Mouse (Mus musculus): Measurements from ENCODE around the gene Ttc16. TPM values are rescaled to one million over a fixed set of nuclear protein-coding genes. Genes with fewer than 3 reads are reported as not detected.

Ttc16 gene
- polyA plus RNA-seq (2017; shearing (Covaris generic)), result 1.5 TPM

DNA sequence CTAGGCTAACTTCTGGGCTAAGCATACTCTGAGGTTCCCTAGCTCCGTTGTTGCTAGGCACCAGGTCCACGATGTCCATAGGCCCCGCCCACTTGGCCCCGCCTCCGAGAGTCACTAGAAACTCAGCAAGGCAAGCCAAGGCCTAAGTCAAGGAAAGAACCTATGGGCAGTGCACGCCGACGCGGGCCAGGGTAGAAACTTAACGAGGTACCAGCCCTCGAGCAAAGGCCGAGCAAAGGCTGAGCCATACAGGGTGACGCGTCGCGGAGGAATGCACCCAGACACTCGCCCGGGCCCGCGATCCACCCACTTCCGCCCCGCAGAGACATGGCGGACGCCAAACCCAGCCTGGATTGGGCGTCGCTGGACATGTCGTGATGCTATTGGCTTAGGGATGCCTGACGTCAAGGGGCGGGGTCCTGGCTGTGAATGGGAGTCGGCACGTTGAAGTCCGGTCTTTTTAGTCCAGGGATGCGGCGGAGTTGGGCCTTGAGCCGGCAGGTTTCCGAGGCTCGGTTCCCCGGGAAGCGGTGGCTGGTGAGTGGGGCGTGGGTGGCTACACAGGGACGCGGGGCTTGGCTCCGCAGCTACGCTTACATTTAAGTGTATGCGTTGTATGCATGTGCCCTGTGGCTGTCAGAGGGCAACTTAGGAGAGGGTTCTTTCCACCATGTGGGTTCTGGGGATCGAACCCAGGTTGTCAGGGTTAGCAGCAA, at the start of gene Ttc16, which contains the start of gene Ptrh1:
Gene Ttc16 (minus strand): TSS at position 275 of the 716 bp plus-strand sequence.
Gene Ptrh1 (plus strand): TSS at position 428 of the 716 bp plus-strand sequence.

GRCm38 (mm10) chr2:32784048-32784681, 8.7 kb upstream of the Ttc16 start, which contains the start of gene Cfap157:
Gene Cfap157 (minus strand): TSS chr2:32784428.

GRCm38 (mm10) chr2:32757056-32757845, 18.2 kb downstream of the Ttc16 start, which contains the start of gene Tor2a:
Gene Tor2a (plus strand): TSS chr2:32757234.

DNA sequence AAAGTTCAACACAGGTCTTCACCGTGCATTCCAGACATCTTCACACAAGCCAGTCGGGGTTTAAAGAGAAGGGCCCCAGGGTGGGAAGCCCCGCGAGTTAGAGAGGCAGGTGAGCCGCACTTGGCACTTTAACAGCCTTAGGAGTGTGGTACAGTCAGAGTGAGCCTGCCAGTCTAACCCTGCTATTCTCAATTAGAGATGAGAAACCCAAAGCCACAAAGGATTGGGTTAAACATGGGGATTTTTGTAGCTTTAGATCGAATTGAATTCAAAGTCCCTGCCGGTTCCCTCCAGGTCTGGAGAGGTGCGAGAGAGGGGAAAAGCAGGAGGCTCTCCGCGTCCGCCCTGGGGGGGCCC, 34.5 kb downstream of the Ttc16 start, which contains the start of gene 6330409D20Rik:
Gene 6330409D20Rik (minus strand): TSS at position 101 of the 357 bp plus-strand sequence.

DNA sequence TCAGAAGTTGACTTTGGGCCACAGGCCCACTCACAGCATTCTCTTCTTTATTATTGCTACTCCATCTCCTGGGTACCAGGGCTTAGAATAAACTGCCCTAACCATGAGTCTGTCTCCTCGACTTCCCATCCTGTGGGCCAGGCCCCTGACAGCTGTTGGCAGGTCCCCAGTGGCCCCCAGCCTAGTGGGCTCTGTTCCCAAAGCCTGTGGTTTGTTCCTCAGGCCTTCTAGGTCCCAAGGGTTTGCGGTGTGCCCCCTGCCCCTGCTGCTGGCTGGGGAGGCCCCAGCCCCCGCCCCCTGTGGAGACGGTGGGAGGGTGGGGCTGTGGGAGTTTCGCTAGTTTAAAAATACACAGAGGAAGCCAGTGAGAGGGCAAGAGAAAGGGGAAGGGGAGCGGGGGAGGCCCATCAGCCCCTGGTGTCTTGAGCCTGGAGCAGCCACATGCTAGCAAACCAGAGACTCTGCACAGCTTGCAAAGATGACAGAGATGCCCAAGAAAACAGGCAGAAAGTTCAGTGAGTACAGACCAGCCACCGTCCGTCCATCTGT, 54.7 kb downstream of the Ttc16 start, which contains the start of gene Sh2d3c:
Gene Sh2d3c (plus strand): TSS at position 375 of the 549 bp plus-strand sequence.

GRCm38 (mm10) chr2:32712934-32713817, 62.3 kb downstream of the Ttc16 start, which contains the start of gene Cdk9:
Gene Cdk9 (minus strand): TSS chr2:32713076.

Other genes with a start within 250 kb of the Ttc16 start
- gene Fam102a, start 240.3 kb downstream of the Ttc16 start, polyA plus RNA-seq (2017; shearing (Covaris generic)), result 136 TPM
- gene Dpm2, start 204.8 kb downstream of the Ttc16 start, polyA plus RNA-seq (2017; shearing (Covaris generic)), result 76.0 TPM
- not detected for gene Pip5kl1, start 200.8 kb downstream of the Ttc16 start, polyA plus RNA-seq (2017; shearing (Covaris generic))
- gene 9430097D07Rik, start 199.9 kb downstream of the Ttc16 start, polyA plus RNA-seq (2017; shearing (Covaris generic)), result not detected
- gene St6galnac4, start 188.5 kb downstream of the Ttc16 start, polyA plus RNA-seq (2017; shearing (Covaris generic)), result 26.7 TPM
- 3.2 TPM for gene St6galnac6, start 175.9 kb downstream of the Ttc16 start, polyA plus RNA-seq (2017; shearing (Covaris generic))
- 0.24 TPM for gene Ak1, start 153.9 kb downstream of the Ttc16 start, polyA plus RNA-seq (2017; shearing (Covaris generic))
- 0.27 TPM for gene Eng, start 129.0 kb downstream of the Ttc16 start, polyA plus RNA-seq (2017; shearing (Covaris generic))
- gene Fpgs, start 71.5 kb downstream of the Ttc16 start, polyA plus RNA-seq (2017; shearing (Covaris generic)), result 15.5 TPM
- 136 TPM for gene Cdk9, start 62.6 kb downstream of the Ttc16 start, polyA plus RNA-seq (2017; shearing (Covaris generic))
- 69.8 TPM for gene Sh2d3c, start 54.6 kb downstream of the Ttc16 start, polyA plus RNA-seq (2017; shearing (Covaris generic))
- not detected for gene 6330409D20Rik, start 34.6 kb downstream of the Ttc16 start, polyA plus RNA-seq (2017; shearing (Covaris generic))
- gene Tor2a, start 18.4 kb downstream of the Ttc16 start, polyA plus RNA-seq (2017; shearing (Covaris generic)), result 43.6 TPM
- 8.0 TPM for gene Ptrh1, start 153 bp upstream of the Ttc16 start, polyA plus RNA-seq (2017; shearing (Covaris generic))
- gene Cfap157, start 8.8 kb upstream of the Ttc16 start, polyA plus RNA-seq (2017; shearing (Covaris generic)), result not detected
- gene Stxbp1, start 71.6 kb upstream of the Ttc16 start, polyA plus RNA-seq (2017; shearing (Covaris generic)), result 9.4 TPM
- gene Fam129b, start 100.5 kb upstream of the Ttc16 start, polyA plus RNA-seq (2017; shearing (Covaris generic)), result 1.8 TPM
- gene Rpl12, start 185.9 kb upstream of the Ttc16 start, polyA plus RNA-seq (2017; shearing (Covaris generic)), result 40.5 TPM
- gene Lrsam1, start 186.0 kb upstream of the Ttc16 start, polyA plus RNA-seq (2017; shearing (Covaris generic)), result 4.8 TPM
- gene Slc2a8, start 206.4 kb upstream of the Ttc16 start, polyA plus RNA-seq (2017; shearing (Covaris generic)), result 15.2 TPM

All from effector memory CD4-positive, alpha-beta T cell, adult 7 months (primary cell).